ENCODE assay signal across 21 mouse cellular contexts in the genomic region with DNA sequence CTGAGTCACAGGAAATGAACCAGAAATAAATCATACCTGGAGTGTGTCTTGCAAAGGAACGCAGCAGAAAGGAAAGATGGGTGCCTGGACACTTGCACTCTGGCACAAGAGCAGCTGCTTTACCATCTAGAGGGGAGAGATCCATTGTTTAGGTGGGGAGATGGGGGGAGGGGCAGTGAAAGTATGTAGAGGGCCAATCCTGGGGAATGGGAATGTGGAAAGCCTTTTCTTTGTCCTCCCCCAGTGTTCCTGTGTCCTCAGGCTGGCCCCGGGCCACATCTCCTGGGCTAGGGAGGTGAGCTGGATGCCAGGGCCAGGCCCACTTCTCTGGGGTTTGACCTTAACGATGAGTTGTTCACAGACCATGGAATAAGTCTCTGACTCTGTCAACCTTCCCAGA.
DNase-seq lines count a peak whose midpoint lies in the region; ATAC-seq and TF ChIP-seq lines count a peak whose summit lies in the region.
"Had no signal": no experiment of that assay in that cellular context is flagged by ENCODE, and none has a peak within 500 bp of the region (broad histone marks: within the 10 kb centered on the region; RNA-seq: fewer than 3 reads in every experiment).

No protein-coding gene starts in this region.

- H3K4me2 ChIP-seq in heart, embryonic 11.5 days, result no peak overlapping the region
- H3K4me2 ChIP-seq: forebrain, embryonic 15.5 days; heart, embryonic 12.5 days; hindbrain, embryonic 15.5 days; kidney, embryonic 15.5 days; limb, embryonic 15.5 days had no signal

- H3K27ac ChIP-seq in heart, embryonic 11.5 days (ENCODE audit: low read depth, low read length), result 0 out of 2 replicates have a peak overlapping the region, but pooled peaks have one; percentile 5
- H3K27ac ChIP-seq: forebrain, embryonic 15.5 days; hindbrain, embryonic 15.5 days; kidney, embryonic 15.5 days; left cerebral cortex, adult 2 months; limb, embryonic 15.5 days; liver, embryonic 14.5 days; macrophage had no signal

- H3K27me3 ChIP-seq in heart, embryonic 11.5 days (ENCODE audit: control insufficient read depth, insufficient read depth, low read length), result no peaks in the 10 kb centered on the region
- H3K27me3 ChIP-seq: forebrain, embryonic 15.5 days; heart, embryonic 12.5 days; hindbrain, embryonic 15.5 days; limb, embryonic 15.5 days; Patski had no signal

- no peaks in the 10 kb centered on the region for H3K9me3 ChIP-seq in heart, embryonic 11.5 days (replicated peaks; ENCODE audit: control insufficient read depth, low read length)
- H3K9me3 ChIP-seq: forebrain, embryonic 15.5 days; heart, embryonic 12.5 days; hindbrain, embryonic 15.5 days; kidney, embryonic 15.5 days; limb, embryonic 15.5 days had no signal

- H3K9ac ChIP-seq in heart, embryonic 11.5 days (ENCODE audit: low read depth, low read length), result no peak overlapping the region
- H3K9ac ChIP-seq: forebrain, embryonic 15.5 days; heart, embryonic 12.5 days; hindbrain, embryonic 15.5 days; kidney, embryonic 15.5 days; limb, embryonic 15.5 days; liver, embryonic 14.5 days had no signal

- no peak for TF ChIP-seq CTCF in lung, adult 2 months (IDR thresholded peaks at IDR 0.05; ENCODE audit: insufficient read depth, low read length)

- no peak for ATAC-seq in heart, embryonic 11.5 days (replicated peaks; ENCODE audit: insufficient number of reproducible peaks, low FRiP score, low TSS enrichment)
- ATAC-seq: forebrain, embryonic 15.5 days; Patski had no signal

- intact Hi-C loops in heart, postnatal 36 days (cut with DNase I), result no loop called here

- no peak for TF ChIP-seq POLR2A in lung, adult 2 months (IDR thresholded peaks at IDR 0.05; ENCODE audit: borderline replicate concordance, extremely low read depth, low read depth, low read length)

- H3K4me3 ChIP-seq in heart, embryonic 11.5 days (ENCODE audit: low read depth, low read length), result no peak overlapping the region
- H3K4me3 ChIP-seq in lung, adult 2 months (replicated peaks; ENCODE audit: extremely low read depth, low read depth, low read length), result no peak overlapping the region
- H3K4me3 ChIP-seq: forebrain, embryonic 15.5 days; heart, embryonic 12.5 days; hindbrain, embryonic 15.5 days; kidney, embryonic 15.5 days; left cerebral cortex, adult 2 months; limb, embryonic 15.5 days had no signal

- H3K36me3 ChIP-seq in heart, embryonic 11.5 days (ENCODE audit: control insufficient read depth, insufficient read depth, low read length), result no peaks in the 10 kb centered on the region
- H3K36me3 ChIP-seq: forebrain, embryonic 15.5 days; heart, embryonic 12.5 days; hindbrain, embryonic 15.5 days; kidney, embryonic 15.5 days; limb, embryonic 15.5 days had no signal

- DNase-seq in heart, postnatal 36 days, result no peak
- DNase-seq in lung, adult 2 months, result peak; percentile 5
- no peak for DNase-seq in lung, postnatal 25 days (ENCODE audit: low spot score)
- peak; percentile 42 for DNase-seq in testis, postnatal 10 days (ENCODE audit: low spot score)
- DNase-seq in testis, postnatal 14 days (ENCODE audit: low spot score), result no peak
- DNase-seq in spleen, adult 12 weeks (ENCODE audit: low spot score), result no peak
- DNase-seq in right cerebral cortex, postnatal 4 days, result no peak
- DNase-seq: adrenal gland, postnatal 36 days; cerebellum, adult 9-11 months; spleen, adult 18-20 months; thymus, postnatal 14 days had no signal

- 53% methylated on average over 3 of the region's 3 CpGs for WGBS in heart, embryonic 11.5 days (ENCODE audit: insufficient replicate concordance)
- 42% methylated on average over 3 of the region's 3 CpGs for WGBS in lung, adult 2 months

- H3K4me1 ChIP-seq in heart, embryonic 11.5 days (ENCODE audit: control insufficient read depth, insufficient read depth, low read length), result 0 out of 2 replicates have a peak, but pooled peaks cover 4% of the 10 kb centered on the region
- H3K4me1 ChIP-seq in lung, adult 2 months (ENCODE audit: control insufficient read depth, insufficient read depth, low read length), result no peaks in the 10 kb centered on the region; the same call in 1 of the 2 replicates

Comparison
In these comparisons a context has a peak if more than half of its experiments do, and no peak if none do; other contexts are left out.
1. DNase-seq: peak in lung, adult 2 months (single experiment) and testis, postnatal 10 days (single experiment); none in heart, postnatal 36 days (0 of 2), lung, postnatal 25 days (single experiment), testis, postnatal 14 days (single experiment), spleen, adult 12 weeks (single experiment) and right cerebral cortex, postnatal 4 days (single experiment).